Mouse (Mus musculus) heart, adult 9 months (tissue): ENCODE data around the gene Traf3ip3.

Experiments used
- DNase-seq, 2 experiments: peaks; one replicate each; pipeline ENCODE4 v3.0.0; 2022; ENCODE audit warnings: low spot score in 2 of 2

The Traf3ip3 gene

DNA sequence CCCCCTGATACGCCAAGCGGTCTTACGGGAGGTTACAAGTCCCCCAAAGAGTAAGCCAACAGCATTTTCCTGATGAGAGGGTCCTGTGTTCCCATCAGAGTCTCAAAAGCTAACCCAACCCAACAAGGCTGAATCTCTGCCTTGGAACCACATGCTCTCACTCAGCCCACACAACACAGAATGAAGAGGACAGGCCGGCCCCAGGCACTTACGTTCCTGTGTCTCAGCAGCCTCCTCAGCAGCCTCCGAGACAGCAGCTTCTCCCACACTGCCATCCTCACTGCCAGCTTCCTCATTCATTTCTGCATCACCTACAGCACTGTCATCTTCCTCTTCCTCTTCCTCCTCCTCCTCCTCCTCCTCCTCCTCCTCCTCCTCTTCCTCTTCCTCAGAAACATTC, 73.4 kb downstream of the Traf3ip3 start:
- DNase-seq, result no peak

- no peak for DNase-seq
Measured at GRCm38 (mm10) chr1:193125835-193126234, 75.7 kb downstream of the Traf3ip3 start.
